Mouse (Mus musculus): ENCODE data around the gene Adarb2. TPM values are rescaled to one million over a fixed set of nuclear protein-coding genes. Genes with fewer than 3 reads are reported as not detected.

Adarb2 gene
- under 1 TPM; 0.07 to 0.20 TPM for polyA plus RNA-seq (2017; shearing (Covaris generic))

GRCm38 (mm10) chr13:8202681-8203476 is at the start of gene Adarb2:
TSS of gene Adarb2 (plus strand) at chr13:8202866.

Data from inflammation-experienced regulatory T-cells (primary cell).